Mouse (Mus musculus) embryonic facial prominence, embryonic 15.5 days (tissue): ENCODE data around the gene Ano1. TPM values are rescaled to one million over a fixed set of nuclear protein-coding genes. Genes with fewer than 3 reads are reported as not detected.

Source experiments
- ATAC-seq: fragments of 200-750 bp; cut with Nextera tagmentation; 2 replicates; pipeline ENCODE4 v1.8.0; 2017; ENCODE audit warnings: low read depth, moderate TSS enrichment; ENCODE audit not compliant: insufficient number of reproducible peaks, low FRiP score, low TSS enrichment
- H3K27ac ChIP-seq: fragments of 300-500 bp; sonication (generic); replicated peaks from 2 replicates; pipeline ENCODE4 v1.5.1; 2015; ENCODE audit warnings: mild to moderate bottlenecking, inconsistent platforms
- H3K27me3 ChIP-seq: fragments of 300-500 bp; sonication (generic); 2 replicates; pipeline ENCODE4 v1.6.1; 2015; ENCODE audit warnings: inconsistent platforms
- H3K36me3 ChIP-seq: fragments of 300-500 bp; sonication (generic); 2 replicates; pipeline ENCODE4 v1.6.1; 2015; ENCODE audit warnings: mild to moderate bottlenecking, inconsistent platforms
- H3K4me1 ChIP-seq: fragments of 300-500 bp; sonication (generic); 2 replicates; pipeline ENCODE4 v1.6.1; 2015; ENCODE audit warnings: inconsistent platforms
- H3K4me2 ChIP-seq: fragments of 300-500 bp; sonication (generic); replicated peaks from 2 replicates; pipeline ENCODE4 v1.6.1; 2015; ENCODE audit warnings: mild to moderate bottlenecking, inconsistent platforms
- H3K4me3 ChIP-seq: fragments of 300-500 bp; sonication (generic); replicated peaks from 2 replicates; pipeline ENCODE4 v1.5.1; 2015; ENCODE audit warnings: mild to moderate bottlenecking, inconsistent platforms
- H3K9ac ChIP-seq: fragments of 300-500 bp; sonication (generic); 2 replicates; pipeline ENCODE4 v1.6.1; 2015; ENCODE audit warnings: inconsistent platforms
- H3K9me3 ChIP-seq: fragments of 300-500 bp; sonication (generic); replicated peaks from 2 replicates; pipeline ENCODE4 v1.6.1; 2016; ENCODE audit warnings: inconsistent platforms
- WGBS: fragments of 180-500 bp; shearing (Covaris S2); methylation state at CpG from one replicate; pipeline ENCODE4 v1.1.7; 2015; 5-methylcytosine and 5-hydroxymethylcytosine counted together
- polyA plus RNA-seq: library from polyadenylated mRNA; unstranded; fragments of >200 nt; fragmentation: Nextera tagmentation; extraction: Ambion mirVana; gene quantifications from 2 replicates; pipeline ENCODE4 v1.2.1, GENCODE M21; 2015

Gene Ano1
- polyA plus RNA-seq, 1 experiment from 2014 or later = 20.6 TPM

DNA sequence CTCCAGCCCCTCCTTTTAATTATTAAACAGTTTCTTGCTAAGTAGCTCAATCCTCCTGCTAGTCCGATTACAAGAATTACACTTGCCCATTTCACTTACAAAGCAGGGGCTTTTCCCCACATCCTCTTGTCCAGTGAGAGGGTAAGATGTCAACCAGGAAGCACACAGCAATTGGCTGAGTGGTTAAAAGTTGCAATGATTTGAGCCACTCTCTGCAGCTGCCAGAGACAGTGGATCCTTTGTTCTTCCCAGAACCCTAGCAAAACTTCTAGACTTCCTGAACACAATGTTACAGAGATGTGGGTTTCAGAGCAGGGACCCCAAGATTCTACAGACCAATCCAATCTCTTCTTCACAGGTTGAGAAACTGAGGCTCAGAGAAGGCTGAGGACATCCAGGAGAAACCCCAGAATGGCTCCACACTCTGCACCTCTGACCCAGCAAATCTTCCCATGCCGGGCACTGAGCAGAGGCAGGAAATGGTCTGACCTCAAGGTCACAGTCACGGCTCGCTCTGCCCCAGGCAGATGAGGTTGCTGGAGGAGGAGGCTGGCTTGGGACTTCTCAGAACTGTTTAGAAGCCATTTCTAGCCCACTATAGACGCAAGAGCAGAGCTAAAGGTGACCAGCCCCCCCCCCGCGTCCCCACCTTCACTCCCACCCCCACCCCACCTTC lies 83.0 kb downstream of the Ano1 start:
- 30% methylated on average over 7 of the region's 7 CpGs for WGBS
- ATAC-seq = no peak
- no peak overlapping the region for H3K27ac ChIP-seq

DNA sequence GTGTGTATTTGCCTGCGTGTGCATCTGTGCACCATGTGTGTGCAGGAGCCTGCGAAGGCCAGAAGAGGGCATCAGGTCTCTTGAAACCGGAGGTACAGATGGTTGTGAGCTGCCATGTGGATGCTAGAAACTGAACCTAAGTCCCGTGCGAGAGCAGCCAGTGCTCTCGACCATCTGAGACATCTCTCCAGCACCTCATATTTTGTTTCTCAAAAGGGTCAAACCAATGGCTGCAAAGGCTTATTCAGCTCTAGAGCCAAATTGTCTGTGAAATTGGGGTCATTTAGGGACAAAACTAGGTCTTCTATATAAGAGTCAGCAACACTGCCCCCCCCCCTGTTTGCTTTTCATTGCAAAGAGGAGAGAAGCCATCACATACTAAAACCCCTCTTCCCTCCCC lies 84.7 kb downstream of the Ano1 start:
- Histone ChIP-seq H3K9me3 (no peaks in the 10 kb centered on the region), H3K27ac (no peak overlapping the region), H3K4me3 (no peak overlapping the region), H3K36me3 (no peaks in the 10 kb centered on the region), H3K4me1 (no peaks in the 10 kb centered on the region), H3K27me3 (no peaks in the 10 kb centered on the region), H3K4me2 (no peak overlapping the region), H3K9ac (no peak overlapping the region)
- no peak for ATAC-seq
- 89% methylated on average over 6 of the region's 6 CpGs for WGBS

More for the DNA sequence above, 83.0 kb downstream of the Ano1 start:
- H3K9ac ChIP-seq = no peak overlapping the region
- H3K4me3 ChIP-seq = no peak overlapping the region
- no peaks in the 10 kb centered on the region for H3K36me3 ChIP-seq
- no peaks in the 10 kb centered on the region for H3K9me3 ChIP-seq
- H3K27me3 ChIP-seq = no peaks in the 10 kb centered on the region
- H3K4me2 ChIP-seq = no peak overlapping the region
- no peaks in the 10 kb centered on the region for H3K4me1 ChIP-seq

DNA sequence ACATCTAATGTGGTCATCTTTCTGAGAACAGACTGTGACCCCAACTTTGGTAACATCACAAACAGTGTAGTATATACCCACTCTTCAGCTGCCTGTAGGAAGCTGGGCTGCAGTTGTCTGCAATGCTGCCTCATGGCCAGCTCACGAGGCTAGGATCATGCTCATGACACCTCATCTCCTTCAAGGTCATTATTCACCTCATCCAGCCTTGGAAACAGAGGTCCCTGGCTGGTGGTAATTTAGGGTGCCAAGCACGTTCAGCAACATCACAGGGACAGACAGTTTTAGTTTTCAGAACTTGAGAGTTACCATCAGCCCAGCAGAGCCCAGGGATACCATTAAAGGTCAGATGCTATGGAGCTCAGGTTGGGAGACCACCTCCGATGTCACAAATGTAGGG lies 86.2 kb downstream of the Ano1 start:
- Histone ChIP-seq H3K4me1 (no peaks in the 10 kb centered on the region), H3K27ac (no peak overlapping the region), H3K9ac (no peak overlapping the region), H3K4me2 (no peak overlapping the region), H3K4me3 (no peak overlapping the region), H3K36me3 (no peaks in the 10 kb centered on the region), H3K9me3 (no peaks in the 10 kb centered on the region), H3K27me3 (no peaks in the 10 kb centered on the region)
- ATAC-seq = no peak
- WGBS = 78% methylated on average over 3 of the region's 3 CpGs

DNA sequence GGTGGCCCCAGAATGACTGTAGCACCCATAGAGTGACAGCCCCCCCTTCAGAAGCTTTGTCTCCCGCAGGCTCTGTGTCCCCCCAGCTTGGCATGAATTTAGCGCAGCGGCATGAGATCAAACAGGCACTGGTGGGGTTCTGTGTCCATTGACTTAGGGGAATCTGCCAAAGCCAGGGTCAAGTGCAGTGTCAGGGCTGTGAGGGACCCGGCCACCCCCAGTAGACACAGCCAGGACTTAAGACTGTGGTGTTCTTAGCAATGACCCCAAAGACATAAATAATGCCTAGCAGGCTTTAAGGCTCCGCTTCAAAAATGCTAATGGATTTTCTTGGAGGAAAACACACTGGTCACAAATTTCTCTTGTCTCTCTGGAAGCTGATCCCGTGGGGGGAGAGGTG lies 88.2 kb downstream of the Ano1 start:
- Histone ChIP-seq H3K27ac (no peak overlapping the region), H3K4me1 (no peaks in the 10 kb centered on the region), H3K9me3 (no peaks in the 10 kb centered on the region), H3K27me3 (no peaks in the 10 kb centered on the region), H3K9ac (no peak overlapping the region), H3K4me3 (no peak overlapping the region), H3K4me2 (no peak overlapping the region), H3K36me3 (no peaks in the 10 kb centered on the region)
- 58% methylated on average over 6 of the region's 6 CpGs for WGBS
- ATAC-seq = no peak

DNA sequence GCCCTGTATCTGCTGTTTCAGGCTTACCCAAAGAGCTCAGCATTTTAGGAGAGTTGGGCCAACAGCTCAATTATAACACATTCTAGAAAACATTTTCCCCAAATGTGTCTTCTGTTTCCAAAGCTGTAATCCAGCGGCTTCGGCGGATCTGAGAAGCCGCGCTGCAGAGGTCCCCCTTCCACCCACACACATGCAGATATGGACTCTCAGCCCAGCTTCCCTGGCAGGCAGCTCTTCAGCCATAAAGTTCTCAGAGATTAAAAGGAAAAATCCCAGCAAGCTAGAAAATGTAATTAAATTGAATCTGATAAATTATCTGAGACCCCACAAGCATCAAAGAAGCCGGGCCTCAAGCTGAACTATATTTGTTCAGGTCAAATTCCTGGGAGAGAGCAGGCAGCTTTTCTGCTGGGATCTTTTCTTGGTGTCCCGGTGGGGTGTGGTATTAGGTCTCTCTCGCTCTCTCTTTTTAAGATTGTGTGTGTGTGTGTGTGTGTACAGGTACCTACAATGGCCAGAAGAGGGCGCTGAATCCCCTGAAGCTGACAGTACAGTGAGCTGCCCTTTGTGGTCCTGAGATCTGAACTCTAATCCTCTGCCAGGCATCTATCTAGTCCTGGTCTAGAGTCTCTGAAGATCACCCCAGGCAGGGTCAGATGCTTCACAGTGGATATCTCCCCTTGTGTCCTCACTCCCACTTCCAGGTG lies 95.4 kb downstream of the Ano1 start:
- H3K27ac ChIP-seq = no peak overlapping the region
- H3K9me3 ChIP-seq = no peaks in the 10 kb centered on the region
- H3K36me3 ChIP-seq = no peaks in the 10 kb centered on the region
- H3K4me2 ChIP-seq = no peak overlapping the region
- no peaks in the 10 kb centered on the region for H3K27me3 ChIP-seq
- no peak for ATAC-seq
- H3K4me3 ChIP-seq = no peak overlapping the region
- H3K4me1 ChIP-seq = peaks cover 24% of the 10 kb centered on the region
- H3K9ac ChIP-seq = no peak overlapping the region
- WGBS = 64% methylated on average over 9 of the region's 9 CpGs

DNA sequence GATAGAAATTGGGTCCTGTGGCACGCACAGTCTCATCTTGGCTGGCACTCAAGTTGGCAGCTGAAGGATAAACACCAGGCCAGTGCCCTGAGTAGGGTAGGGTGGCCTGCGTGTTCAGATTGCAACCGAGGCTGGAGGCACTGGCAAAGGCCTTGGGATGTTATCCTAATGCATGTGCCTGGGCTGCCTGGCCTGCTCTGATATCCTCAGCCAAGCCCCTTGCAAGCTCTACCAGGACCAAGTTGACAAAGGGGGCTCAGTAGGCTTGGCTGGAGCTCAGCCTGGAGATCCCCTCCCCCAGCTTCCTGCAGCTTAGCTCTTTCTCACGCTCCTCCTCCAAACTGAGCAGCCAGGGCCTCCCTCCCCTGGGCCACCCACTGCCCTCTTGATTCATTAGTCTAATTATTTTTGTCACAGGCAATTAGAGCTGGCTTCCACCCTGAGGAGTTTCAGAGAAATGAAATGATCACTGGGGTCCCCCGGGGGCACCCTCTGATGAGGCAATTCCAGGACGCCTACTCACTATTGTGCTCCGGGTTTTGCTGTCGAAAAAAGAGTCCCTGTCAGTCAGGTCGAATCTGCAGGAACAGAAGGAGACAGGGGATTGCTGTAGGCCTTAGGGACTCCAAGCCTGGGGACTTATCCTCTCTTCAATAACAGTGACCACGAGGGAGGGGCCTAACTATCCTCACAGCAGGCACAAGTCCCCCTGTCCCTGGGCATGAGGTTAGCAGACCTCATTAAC lies 97.9 kb downstream of the Ano1 start:
- Histone ChIP-seq H3K36me3 (no peaks in the 10 kb centered on the region), H3K9ac (no peak overlapping the region), H3K4me1 (peaks cover 24% of the 10 kb centered on the region), H3K27ac (peak overlapping the region; percentile 23), H3K4me2 (no peak overlapping the region), H3K9me3 (no peaks in the 10 kb centered on the region), H3K4me3 (no peak overlapping the region), H3K27me3 (no peaks in the 10 kb centered on the region)
- ATAC-seq = peak; percentile 68
- WGBS = 18% methylated on average over 10 of the region's 10 CpGs

DNA sequence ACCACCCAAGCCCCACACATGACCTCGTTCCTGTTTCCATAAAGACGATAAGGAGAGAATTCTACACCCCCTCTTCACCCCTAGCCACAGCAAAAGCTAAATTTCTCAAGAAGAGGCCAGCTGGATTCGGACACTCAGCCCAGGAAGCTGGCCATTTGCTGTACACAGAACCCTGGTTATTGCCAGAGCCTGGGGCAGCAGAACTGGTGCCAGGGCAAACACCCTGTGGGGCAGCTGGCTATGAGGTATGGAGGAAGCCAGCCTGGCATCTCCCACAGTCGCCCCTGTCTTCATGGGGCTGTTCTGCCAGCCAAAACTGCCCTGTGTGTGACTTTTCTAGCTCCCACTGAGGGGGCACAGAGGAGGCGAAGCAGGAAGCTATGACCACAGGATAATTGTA lies 104.2 kb downstream of the Ano1 start:
- no peak for ATAC-seq
- 63% methylated on average over 5 of the region's 5 CpGs for WGBS
- Histone ChIP-seq H3K4me2 (no peak overlapping the region), H3K27ac (no peak overlapping the region), H3K9me3 (no peaks in the 10 kb centered on the region), H3K27me3 (no peaks in the 10 kb centered on the region), H3K4me3 (no peak overlapping the region), H3K36me3 (no peaks in the 10 kb centered on the region), H3K9ac (no peak overlapping the region), H3K4me1 (no peaks in the 10 kb centered on the region)

DNA sequence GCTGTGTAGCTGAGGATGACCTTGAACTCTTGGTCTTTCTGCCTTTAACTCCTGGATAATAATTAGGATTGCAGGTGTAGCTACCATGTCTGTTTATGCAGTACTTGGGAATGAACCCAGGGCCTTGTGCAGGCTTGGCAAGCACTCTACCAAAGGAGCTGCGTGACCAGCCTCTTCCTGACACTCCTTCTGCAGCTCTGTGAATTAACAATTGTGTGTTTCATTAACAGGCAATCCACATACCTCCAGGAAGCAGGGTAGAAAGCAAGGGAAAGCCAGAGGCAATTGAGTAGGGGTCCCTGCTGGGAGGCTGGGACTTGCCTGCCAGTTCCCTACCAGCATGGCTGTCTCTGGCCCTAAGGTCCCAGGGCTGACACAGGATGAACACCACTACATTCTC lies 111.0 kb downstream of the Ano1 start:
- H3K36me3 ChIP-seq = no peaks in the 10 kb centered on the region
- no peak for ATAC-seq
- H3K27me3 ChIP-seq = no peaks in the 10 kb centered on the region
- H3K9me3 ChIP-seq = no peaks in the 10 kb centered on the region
- no peaks in the 10 kb centered on the region for H3K4me1 ChIP-seq
- H3K9ac ChIP-seq = no peak overlapping the region
- 60% methylated on average over 1 of the region's 1 CpGs for WGBS
- no peak overlapping the region for H3K4me2 ChIP-seq
- no peak overlapping the region for H3K4me3 ChIP-seq
- H3K27ac ChIP-seq = no peak overlapping the region

DNA sequence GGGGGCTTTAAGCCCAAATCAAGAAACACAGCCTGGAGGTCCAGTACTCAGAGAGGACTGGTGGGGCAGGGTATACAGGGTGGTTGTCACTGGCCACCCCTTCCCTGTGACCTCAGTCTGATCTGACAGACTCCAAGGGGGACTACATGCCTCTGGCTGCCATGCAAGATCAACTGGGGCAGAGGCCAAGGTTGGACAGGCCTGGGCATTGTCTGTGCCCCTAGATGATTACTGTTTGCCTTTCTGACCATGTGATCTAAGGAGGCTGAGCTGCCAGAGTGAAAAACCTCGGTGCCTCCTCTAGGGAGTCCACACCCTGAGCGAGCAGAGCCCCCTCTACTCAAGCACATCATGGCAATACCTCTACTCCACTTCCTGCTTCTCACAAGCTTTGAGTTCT lies 115.8 kb downstream of the Ano1 start:
- Histone ChIP-seq H3K4me1 (no peaks in the 10 kb centered on the region), H3K4me3 (no peak overlapping the region), H3K36me3 (no peaks in the 10 kb centered on the region), H3K9me3 (no peaks in the 10 kb centered on the region), H3K27me3 (no peaks in the 10 kb centered on the region), H3K9ac (no peak overlapping the region), H3K27ac (no peak overlapping the region), H3K4me2 (no peak overlapping the region)
- no peak for ATAC-seq
- WGBS = 33% methylated on average over 2 of the region's 2 CpGs

DNA sequence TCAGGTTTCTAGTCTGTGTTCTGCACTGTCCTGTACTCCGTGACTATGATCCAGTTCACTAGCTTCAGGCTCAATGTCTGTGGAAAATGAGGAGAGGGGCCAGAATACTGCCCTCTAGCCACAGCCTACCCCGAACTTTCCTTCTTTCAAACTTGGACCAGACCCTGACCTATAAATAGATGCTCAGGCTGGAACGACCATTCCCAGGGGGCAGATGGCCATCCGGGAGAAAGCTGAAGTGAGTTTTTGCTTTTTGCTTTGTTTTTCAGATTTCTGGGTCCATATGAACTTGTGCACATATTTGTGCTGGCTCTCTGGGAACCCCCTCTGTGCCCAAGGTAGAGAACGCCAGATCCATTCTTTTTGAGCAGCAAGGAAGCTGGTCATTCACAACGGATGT lies 116.9 kb downstream of the Ano1 start:
- Histone ChIP-seq H3K27ac (no peak overlapping the region), H3K27me3 (no peaks in the 10 kb centered on the region), H3K4me2 (no peak overlapping the region), H3K36me3 (no peaks in the 10 kb centered on the region), H3K4me1 (no peaks in the 10 kb centered on the region), H3K9ac (no peak overlapping the region), H3K4me3 (no peak overlapping the region), H3K9me3 (no peaks in the 10 kb centered on the region)
- WGBS = 70% methylated on average over 6 of the region's 6 CpGs
- no peak for ATAC-seq

DNA sequence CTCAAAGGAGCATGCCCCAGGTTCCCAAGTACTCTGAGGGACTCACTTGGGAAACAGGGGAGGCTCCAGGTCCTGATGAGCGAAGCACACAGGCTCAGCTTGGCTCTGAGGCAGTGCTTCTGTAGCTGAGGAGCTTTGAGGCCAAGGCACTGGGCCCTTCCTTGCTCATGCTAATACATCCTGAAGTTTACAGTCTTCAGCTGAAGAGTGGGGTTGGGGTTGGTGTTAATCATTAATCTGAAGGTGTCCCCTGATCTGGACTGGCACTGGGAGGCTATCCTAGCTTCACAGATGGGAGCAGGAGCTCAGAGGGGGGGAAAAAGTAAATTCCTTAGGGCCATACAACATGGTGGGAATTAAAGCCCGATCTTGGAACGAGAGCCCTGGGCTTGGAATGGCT lies 117.3 kb downstream of the Ano1 start:
- no peak for ATAC-seq

More for the DNA sequence above, 117.3 kb downstream of the Ano1 start:
- 72% methylated on average over 3 of the region's 3 CpGs for WGBS
- H3K4me2 ChIP-seq = no peak overlapping the region
- no peaks in the 10 kb centered on the region for H3K36me3 ChIP-seq
- no peaks in the 10 kb centered on the region for H3K9me3 ChIP-seq
- H3K4me3 ChIP-seq = no peak overlapping the region
- no peak overlapping the region for H3K9ac ChIP-seq
- H3K27me3 ChIP-seq = no peaks in the 10 kb centered on the region
- H3K27ac ChIP-seq = no peak overlapping the region
- no peaks in the 10 kb centered on the region for H3K4me1 ChIP-seq
